Mouse (Mus musculus): ENCODE measurements at regions not wholly inside any gene's neighbourhood (a gene's known extent, or its start where the extent isn't known, plus 50 kb on each side); places are given as distances from the start of the nearest gene placed in this dataset.
"Not testable (repeated sequence)": the region's sequence is repeated elsewhere in the genome, so short reads cannot be mapped to it uniquely, and the experiment has no call there.

- no peak for DNase-seq
These were observed 196.9 kb downstream of the Fam198b start for GRCm38 (mm10) chr3:80081210-80081609.

GRCm38 (mm10) chr3:80082780-80083519, 198.6 kb downstream of the Fam198b start:
- no peak for DNase-seq

DNA sequence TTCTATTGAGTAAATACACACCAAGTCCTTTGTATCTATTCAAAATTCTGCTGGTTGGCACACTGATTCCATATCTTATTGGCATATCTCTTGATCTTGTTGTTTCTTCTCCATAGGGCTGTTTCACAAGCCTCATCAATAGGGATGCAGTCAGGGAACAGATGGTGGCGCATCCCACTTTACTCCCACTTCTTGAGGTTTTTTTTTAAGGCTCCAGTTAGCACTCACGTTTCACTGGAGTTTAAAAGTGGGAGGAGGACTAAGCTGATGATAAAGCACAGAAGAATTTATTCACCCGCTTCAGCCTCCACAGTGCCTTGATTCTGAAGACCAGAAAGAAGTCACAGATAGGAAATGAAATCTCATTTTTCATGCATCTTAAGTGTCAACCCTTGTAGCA, 199.8 kb downstream of the Fam198b start:
- DNase-seq: no peak

DNA sequence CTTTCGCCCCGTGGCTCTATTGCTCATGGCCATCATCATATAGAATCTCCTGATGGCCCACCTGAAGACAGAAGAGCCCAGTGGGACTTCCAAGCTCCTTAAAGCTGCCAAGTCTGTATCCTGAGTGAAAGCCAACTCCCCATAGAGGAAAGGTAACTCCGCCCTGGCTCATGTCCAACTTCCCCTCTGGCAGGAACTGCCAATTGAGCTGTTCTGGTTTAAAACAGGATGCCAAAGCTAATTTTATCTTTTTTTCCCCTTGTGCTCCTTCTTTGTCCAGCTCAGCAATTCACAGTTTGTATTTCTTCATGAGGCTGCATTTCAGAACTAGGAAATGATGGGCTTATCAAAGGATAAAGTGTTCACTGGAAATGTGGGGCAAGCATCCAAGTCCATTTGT, 215.3 kb downstream of the Fam198b start:
- peak; percentile 11 for DNase-seq

- DNase-seq: no peak
These were observed 235.9 kb downstream of the Fam198b start for GRCm38 (mm10) chr3:80120177-80120736.

GRCm38 (mm10) chr3:80123666-80124065, 239.3 kb downstream of the Fam198b start:
- DNase-seq: no peak

DNA sequence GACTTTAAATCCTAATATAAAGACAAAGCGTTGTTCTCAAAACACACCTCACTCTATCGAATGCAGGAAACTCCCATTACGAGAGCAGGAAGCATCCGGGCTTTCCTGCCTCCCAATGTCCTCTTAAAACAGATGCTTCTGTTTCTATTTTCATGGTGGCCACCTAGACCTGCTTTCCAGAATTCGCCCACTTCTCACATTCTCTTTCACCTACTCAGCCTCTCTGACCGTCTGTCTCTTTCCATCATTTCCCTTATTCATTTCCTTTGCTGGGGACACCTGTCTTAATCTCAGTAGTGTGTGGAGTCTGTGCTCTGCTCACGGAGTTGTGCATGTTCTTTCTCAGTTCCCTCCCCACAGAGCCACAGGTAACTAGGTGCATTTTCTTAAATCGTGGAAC, 240.3 kb downstream of the Fam198b start:
- no peak for DNase-seq

- DNase-seq: no peak
These were observed 257.4 kb downstream of the Fam198b start for GRCm38 (mm10) chr3:80141697-80142096.

DNA sequence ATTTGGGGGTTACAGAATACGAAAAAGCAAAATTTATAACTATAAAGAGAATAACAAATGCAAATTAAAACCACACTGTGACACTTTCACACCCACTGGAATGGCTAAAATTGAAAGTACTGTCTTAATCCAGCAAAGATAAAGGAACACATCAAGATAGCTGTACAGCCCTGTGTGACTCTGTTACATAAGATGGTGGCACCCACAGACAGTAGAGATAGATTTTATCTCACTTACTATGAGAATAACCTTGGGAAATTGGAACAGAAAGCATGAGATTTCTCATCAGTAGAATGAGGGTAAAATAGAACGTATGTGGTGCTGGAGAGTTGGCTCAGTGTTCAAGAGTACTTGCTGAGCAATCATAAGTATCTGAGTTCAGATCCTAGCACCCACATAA, 276.1 kb downstream of the Fam198b start:
- no peak for DNase-seq

DNA sequence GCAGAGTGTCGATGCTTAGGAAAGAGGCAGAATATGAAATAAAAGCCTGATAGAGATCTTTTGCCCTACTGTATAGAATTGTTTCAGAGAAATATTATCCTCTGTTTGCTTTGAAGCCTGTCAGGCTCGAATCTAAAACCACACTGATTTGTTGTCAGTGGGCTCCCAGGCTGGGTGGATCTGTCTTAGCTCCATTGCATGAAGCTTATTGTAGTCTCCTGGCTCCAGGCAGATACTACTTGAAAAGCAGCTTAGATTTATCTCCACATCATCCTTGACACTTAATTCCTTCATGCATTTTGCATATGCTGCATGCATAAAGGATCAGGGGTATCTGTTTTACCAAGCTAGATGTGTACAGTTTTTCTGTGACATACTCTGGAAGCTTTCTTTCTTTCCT, 297.4 kb downstream of the Fam198b start:
- DNase-seq: no peak

- DNase-seq: not testable (repeated sequence)
These were observed 297.8 kb downstream of the Fam198b start for GRCm38 (mm10) chr3:80182161-80182560.

- no peak for DNase-seq
These were observed 303.1 kb downstream of the Fam198b start for GRCm38 (mm10) chr3:80187406-80187805.

GRCm38 (mm10) chr3:80200904-80201303, 316.6 kb downstream of the Fam198b start:
- no peak for DNase-seq

DNA sequence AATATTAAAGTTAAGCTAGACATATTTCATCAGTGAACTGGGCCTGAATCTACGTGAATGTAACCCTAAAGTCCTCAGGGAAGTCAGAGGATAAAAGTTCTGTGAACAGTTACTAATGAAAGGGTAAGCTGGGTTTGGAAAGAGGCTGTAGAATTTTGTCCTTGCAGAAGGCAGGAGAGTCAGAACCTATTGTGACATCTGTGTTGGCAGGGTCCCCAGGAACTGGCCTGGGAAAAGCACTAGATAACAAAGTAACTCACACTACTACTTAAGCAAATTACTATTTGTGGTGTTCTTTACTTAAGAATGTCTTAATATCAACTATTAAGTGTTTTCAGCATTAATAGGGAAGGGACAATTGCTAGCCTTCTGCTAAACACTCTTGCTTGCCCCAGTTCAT, 320.5 kb downstream of the Fam198b start:
- no peak for DNase-seq

DNA sequence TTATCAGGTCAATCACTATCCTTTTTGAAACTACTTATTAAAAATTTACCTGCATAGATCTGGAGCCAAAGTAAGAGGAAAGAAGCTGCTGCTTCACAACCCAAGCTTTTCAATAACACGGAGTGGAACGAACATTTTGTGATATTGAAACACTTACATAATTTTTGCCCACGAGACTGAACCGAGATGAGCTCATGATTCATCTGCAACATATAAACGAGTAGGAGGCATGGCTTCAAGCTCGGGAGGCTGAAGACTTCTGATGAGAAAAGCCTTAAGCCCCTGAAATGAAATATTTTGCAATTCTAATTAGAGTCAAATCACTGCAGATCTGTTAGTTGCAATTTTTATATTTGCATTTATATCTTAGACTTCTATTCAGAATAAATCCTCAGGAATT, 321.0 kb downstream of the Fam198b start:
- no peak for DNase-seq

DNA sequence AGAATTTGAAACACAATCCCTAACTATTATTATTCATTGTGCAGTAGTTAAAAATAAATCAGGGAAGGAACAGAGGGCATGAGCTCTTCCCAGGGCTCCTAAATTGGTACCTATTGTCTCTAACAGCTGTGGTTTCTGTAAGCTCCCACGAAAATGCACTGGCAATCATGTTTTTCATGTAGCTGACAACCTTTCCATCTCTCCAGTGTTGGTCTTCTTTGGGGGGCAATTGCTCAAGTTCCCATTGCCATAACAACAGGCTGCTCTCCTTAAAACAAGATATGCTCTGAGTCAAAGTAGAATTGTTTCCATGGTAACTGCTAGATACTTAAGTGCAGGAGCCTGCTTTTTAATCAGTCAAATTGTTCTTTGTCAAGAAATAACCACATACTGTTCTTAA, 322.7 kb downstream of the Fam198b start:
- DNase-seq: no peak

GRCm38 (mm10) chr3:80208028-80208427, 323.7 kb downstream of the Fam198b start:
- DNase-seq: no peak

DNA sequence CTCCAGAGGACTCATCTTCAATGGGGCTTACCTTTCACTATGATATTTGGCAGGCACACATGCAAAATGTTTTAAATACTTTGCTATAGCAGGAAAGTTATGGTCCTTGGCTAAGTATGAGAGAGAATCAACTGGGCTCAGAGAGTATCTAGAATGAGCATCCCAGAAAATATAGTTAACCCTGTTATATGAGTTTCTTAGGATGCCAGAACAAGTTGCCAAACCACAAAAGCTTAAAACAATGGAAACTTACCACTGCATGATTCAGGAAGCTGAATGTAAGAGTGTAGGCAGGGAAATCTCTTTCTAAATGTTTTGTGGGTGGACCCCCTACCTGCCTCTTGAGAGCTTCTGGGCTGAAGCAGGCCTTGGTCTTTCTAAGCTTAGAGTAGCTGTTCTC, 325.3 kb downstream of the Fam198b start:
- DNase-seq: no peak

DNA sequence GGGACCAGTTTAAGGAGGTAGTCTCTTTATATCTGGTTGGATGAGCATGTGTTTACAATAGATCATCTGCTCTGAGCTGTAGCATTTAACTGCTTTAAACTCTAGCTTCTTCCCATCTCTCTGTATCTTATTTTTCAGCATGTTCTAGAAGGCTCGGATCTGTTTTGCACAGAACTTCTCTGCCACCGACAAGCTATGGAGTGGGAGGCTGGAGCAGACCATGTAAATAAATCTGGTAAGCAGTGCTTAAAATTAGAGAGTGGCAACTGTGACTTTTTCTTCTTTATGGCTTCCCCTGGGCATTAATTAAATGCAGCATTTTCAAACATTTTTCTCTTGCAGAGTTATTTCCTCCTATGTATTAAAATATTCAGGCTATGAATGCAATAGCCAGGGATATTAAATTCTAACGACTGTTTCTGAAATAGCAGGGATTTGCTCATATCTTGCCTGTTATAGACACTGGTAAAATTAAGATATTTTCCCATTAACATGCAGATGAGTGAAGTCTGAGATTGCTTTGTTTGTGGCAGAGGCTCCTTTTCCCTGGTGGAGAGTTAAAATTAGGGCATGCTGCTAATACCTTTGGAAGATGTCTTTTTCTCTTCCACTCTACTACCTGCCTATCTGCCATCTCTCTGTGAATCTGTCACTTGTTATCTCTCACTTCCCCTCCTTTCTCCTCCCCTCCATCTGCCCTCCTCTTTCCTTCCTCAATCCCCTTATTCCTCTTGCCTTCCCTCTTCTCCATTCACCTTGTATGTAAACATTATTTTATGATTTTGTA, 327.2 kb downstream of the Fam198b start:
- DNase-seq: no peak

- no peak for DNase-seq
These were observed 364.3 kb downstream of the Fam198b start for GRCm38 (mm10) chr3:80248611-80249010.

DNA sequence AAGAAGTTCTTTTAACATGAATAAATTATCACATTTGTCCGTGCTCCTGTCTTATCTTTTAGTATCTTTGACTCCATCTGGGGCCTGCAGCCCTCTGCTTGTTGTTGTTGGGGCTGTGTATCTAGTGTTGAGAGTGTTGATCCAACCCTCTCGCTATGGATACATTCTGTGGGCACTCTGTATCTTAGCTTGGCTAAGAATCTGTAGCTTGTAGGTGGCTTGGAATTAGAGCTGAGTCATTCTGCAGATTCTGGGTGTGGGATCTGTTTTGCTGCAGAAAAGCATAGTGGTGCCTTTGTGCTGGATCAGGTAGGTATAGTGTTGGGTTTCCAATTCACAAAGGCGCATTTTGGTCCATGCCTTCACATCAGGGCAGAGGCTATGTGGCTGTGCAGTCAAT, 365.6 kb downstream of the Fam198b start:
- no peak for DNase-seq

GRCm38 (mm10) chr3:80255304-80255703, 371.0 kb downstream of the Fam198b start:
- no peak for DNase-seq

DNA sequence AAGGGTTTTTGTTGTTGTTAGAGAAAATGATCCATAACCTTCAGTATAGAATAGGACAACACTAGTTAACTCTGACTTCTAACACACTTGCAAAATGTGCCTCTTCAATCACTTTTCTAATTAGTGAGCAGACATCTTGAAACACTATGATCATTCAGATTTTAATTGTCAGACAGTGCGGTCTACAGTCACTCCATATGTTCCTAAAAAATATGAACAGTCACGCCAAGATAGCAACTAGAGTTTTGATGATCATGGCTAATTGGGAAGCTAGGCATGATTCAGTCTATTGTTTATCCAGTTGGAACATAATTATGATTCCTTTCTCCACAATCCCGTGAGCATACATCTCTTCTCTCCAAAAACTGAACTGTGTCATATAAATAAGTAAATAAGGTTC, 372.1 kb downstream of the Fam198b start:
- DNase-seq: no peak

- no peak for DNase-seq
These were observed 378.8 kb downstream of the Fam198b start for GRCm38 (mm10) chr3:80263095-80263494.

All from right cerebral cortex, postnatal 4 days (tissue).